Mouse (Mus musculus): ENCODE data around the gene Dcaf1. TPM values are rescaled to one million over a fixed set of nuclear protein-coding genes. Genes with fewer than 3 reads are reported as not detected.

Gene Dcaf1
- total RNA-seq, 2 experiments from 2014 or later, result 35.2 to 62.1 TPM

- no peak for ATAC-seq (replicated peaks; ENCODE audit: poor library complexity, severe bottlenecking)
Observed at GRCm38 (mm10) chr9:106874216-106874615, 52.5 kb downstream of the Dcaf1 start.

DNA sequence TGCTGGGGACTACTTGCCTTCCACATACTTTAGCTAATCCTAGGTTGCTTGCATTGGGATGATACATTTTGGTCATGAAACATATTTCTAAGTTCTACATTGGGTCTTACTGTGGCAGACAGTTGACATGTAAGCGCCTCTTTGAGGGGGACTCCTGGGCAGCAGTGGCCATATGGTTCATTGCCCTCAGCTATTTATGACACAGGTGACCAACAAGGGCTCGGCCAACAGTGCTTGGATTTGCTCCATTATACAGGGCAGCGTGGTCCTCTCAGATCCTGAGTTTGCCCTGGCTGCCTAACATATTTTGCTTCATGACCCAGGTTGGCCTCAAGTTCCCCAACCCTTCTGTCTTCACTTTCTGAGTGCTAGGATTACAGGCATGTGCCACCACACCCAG, 55.0 kb downstream of the Dcaf1 start:
- no peak for ATAC-seq (replicated peaks; ENCODE audit: poor library complexity, severe bottlenecking)

DNA sequence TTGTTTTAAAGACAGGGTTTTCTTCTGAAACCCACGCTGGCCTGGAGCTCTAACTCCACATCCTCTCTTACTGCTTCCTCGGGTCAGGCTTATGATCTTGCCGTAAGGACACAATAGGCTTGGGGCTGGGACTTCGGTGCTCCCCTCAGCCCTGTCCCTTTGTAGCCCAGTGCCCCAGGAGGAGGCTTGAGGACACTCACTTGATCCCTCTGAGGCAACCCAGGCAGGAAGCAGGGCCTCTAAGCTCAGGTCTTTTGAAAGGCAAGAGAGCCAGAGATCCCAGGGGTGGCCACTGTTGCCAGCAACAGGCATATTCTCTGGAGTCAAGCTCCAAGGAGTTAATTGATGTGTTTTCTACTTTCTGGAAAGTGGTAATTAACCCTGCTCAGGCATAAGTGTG, 57.8 kb downstream of the Dcaf1 start:
- ATAC-seq (replicated peaks; ENCODE audit: poor library complexity, severe bottlenecking), result no peak

DNA sequence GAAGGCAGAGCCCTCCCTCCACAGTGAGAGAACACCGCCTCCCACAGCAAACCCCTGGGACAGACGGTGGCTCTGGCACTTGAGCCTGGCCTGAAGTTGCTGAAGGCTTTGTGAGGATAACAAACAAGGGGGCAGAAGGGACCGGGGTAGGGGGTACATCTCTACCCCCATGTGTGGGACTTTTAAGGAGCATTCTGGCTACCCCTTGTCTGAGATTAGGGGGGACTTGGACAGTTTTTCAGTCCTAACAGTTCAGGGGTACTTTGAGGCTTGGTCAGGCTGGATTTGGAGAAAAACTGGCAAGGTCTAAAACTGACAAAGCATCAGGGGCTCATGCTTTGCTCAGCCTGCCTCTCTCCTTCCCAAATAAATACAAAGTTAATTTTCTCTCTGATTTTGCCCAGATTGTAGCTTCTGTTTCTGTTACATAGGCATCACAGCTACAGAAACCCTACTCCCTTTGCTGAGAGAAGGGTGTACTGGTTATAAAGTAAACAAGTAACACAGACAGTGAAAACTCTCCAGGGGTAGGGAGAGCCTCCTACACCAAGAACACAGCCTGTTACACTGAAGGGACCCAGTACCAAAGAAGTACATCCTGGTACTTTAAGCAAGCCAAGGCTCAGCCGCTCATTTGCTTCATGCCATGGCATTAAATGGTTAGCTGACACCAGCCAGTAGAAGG, 59.5 kb downstream of the Dcaf1 start:
- no peak for ATAC-seq (replicated peaks; ENCODE audit: poor library complexity, severe bottlenecking)

GRCm38 (mm10) chr9:106882176-106882575, 60.5 kb downstream of the Dcaf1 start:
- peak; percentile 40 for ATAC-seq (replicated peaks; ENCODE audit: poor library complexity, severe bottlenecking)

GRCm38 (mm10) chr9:106883085-106883484, 61.4 kb downstream of the Dcaf1 start:
- ATAC-seq (replicated peaks; ENCODE audit: poor library complexity, severe bottlenecking), result no peak

- ATAC-seq (replicated peaks; ENCODE audit: poor library complexity, severe bottlenecking), result no peak
Observed at GRCm38 (mm10) chr9:106884306-106884705, 62.6 kb downstream of the Dcaf1 start.

GRCm38 (mm10) chr9:106884996-106885900, 63.6 kb downstream of the Dcaf1 start:
- ATAC-seq (replicated peaks; ENCODE audit: poor library complexity, severe bottlenecking), result no peak

DNA sequence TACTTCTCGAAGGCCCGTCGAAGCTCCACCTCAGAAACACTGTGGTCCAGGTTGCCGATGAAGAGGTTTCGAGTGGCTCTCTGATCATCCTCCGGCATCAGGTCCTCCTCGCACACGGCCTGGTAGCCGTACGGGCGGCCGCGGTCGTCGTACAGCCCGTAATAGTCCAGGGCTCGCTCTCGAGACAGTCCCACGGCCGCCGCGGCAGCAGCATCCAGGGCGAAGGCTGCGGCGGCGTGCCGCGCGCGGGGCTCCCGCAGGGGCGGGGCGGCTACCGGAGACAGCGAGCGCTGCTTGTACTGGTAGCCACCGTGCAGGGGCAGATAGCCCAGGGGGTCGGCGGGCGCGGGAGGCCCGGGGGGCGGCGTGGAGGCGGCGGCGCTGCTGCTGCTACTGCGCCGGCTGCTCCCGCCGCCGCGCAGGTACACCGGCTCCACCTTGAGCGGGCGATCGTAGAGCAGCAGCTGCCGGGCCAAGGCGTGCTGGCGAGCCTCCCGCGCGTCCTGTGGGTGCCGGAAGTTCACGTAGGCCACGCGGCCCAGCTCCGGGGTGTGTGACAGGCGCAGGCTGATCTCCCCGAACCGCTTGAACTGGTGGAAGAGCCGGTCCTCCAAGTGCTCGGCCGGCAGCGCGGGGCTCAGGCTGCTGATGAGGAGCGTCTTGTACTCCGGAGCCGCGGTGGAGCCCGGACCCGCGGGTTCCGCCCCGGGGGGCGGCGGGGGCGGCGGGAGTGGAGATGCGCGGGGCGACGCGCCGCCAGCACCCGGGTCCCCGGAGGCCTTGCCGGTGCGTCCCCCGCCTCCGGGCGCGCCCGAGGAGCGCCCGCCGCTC, 64.4 kb downstream of the Dcaf1 start:
- ATAC-seq (replicated peaks; ENCODE audit: poor library complexity, severe bottlenecking), result peak; percentile 7; the same call in 1 of the 2 replicates

- ATAC-seq (replicated peaks; ENCODE audit: poor library complexity, severe bottlenecking), result peak; percentile 58
Observed at GRCm38 (mm10) chr9:106886828-106887702, 65.4 kb downstream of the Dcaf1 start, which contains the start of gene Rbm15b. Rbm15b (minus strand) TSS chr9:106887428.

DNA sequence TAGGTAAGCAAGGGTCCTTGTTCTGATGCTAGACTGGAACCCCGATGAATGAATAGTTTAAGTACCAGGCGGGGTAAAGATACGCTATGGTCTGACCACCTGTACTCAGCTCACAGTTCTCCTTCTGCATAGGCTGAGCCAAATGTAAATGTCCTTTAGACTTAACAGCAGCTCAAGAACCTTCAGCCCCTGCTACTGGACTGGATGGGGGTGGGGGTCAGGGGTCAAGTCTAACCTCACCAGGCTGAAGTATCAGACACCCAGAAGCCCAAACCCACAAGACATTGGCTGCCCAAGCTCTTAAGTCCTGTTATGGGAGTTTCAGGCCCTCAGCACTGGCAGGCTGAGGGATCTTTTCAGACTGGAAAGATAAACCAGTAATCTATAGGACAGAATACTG, 66.7 kb downstream of the Dcaf1 start:
- no peak for ATAC-seq (replicated peaks; ENCODE audit: poor library complexity, severe bottlenecking)

- ATAC-seq (replicated peaks; ENCODE audit: poor library complexity, severe bottlenecking), result no peak
Observed at GRCm38 (mm10) chr9:106889321-106889720, 67.6 kb downstream of the Dcaf1 start.

DNA sequence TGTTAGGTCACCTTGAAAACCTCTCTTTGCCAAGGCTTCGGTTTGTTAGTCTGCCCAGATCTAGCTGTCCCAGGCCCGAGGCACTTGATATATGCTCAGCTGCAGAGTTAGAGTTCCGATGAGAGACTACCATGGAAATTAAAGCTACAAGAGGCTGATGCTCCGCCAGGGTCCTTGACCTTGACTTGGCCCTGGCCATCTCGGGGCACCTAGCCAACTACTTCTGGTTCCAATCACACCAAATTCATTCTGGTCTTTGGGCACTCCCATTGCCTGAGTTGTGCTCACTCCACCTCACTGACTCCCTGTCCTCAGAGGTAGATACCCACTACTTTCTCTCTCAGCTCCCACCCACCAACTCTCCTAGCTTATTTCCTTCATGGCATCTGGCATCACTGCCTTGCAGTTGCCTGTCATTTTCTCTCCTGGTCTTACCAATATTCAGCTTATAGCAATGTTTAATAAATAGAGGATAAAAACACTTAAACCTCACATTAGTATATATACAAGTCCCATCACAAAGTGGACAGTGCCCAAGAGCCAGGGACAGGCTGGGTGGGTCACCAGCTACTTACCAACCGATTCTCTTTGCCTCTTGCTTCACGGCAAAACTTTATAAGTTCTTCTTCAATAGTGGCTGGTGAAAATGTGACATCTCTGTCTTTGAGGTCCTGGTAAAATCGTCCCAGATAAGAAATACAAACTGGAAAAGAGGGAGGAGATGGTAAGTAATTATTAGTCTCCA, 69.0 kb downstream of the Dcaf1 start:
- ATAC-seq (replicated peaks; ENCODE audit: poor library complexity, severe bottlenecking), result no peak

GRCm38 (mm10) chr9:106891341-106891741, 69.7 kb downstream of the Dcaf1 start:
- no peak for ATAC-seq (replicated peaks; ENCODE audit: poor library complexity, severe bottlenecking)

GRCm38 (mm10) chr9:106891829-106892551, 70.3 kb downstream of the Dcaf1 start, which contains the start of gene Manf:
Manf (minus strand) TSS chr9:106891979.
- ATAC-seq (replicated peaks; ENCODE audit: poor library complexity, severe bottlenecking), result peak; percentile 80

DNA sequence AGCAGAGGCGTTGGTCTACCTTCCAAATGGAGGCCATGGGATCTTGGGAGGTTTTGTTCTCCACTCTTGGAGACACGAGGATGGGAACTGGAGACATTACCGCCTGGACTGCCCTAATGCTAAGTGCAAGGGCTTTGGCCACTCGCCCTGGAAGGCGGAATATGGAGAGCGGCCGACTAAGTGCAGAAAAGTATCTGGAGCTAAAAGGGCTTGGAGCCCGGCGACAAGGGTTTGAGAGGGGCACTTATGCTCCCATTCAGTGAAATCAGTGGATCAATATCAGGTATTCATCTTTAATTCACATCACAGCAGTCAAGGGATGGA, 70.8 kb downstream of the Dcaf1 start:
- ATAC-seq (replicated peaks; ENCODE audit: poor library complexity, severe bottlenecking), result no peak

- ATAC-seq (replicated peaks; ENCODE audit: poor library complexity, severe bottlenecking), result no peak
Observed at GRCm38 (mm10) chr9:106893327-106893726, 71.7 kb downstream of the Dcaf1 start.

DNA sequence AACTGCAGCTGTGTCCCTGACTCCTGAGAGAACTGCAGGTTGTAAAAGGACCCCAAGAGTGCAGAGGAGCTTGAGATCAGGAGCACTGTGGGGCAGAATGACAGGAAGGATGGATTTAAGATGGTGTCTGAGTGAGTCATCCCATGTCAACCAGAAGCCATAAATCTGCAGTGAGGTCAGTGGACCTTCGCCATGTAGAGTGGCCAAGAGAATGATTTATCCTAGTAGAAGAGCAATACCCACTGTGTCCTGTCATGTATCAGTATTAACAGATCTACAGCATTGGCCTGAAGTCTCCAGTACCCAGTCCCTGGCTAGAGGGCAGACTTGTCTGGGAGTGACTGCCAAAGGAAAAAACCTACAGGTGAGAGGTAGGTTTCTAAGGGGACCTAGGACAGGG, 77.2 kb downstream of the Dcaf1 start:
- ATAC-seq (replicated peaks; ENCODE audit: poor library complexity, severe bottlenecking), result no peak
